Mouse (Mus musculus) gastrocnemius, postnatal 14 days (tissue): ENCODE measurements at regions not wholly inside any gene's neighbourhood (a gene's known extent, or its start where the extent isn't known, plus 50 kb on each side); places are given as distances from the start of the nearest gene placed in this dataset.

Experiments used
- DNase-seq: peaks from one replicate; pipeline ENCODE4 v3.0.0; 2021; ENCODE audit warnings: mixed read lengths
- intact Hi-C: fragments of 180-260 bp; cut with DNase I; formaldehyde crosslinking; loops from one replicate; pipeline ENCODE4 v1.15.1; 2025; ENCODE audit warnings: low total_unique reads

GRCm38 (mm10) chr10:120571340-120571739 lies 95.1 kb upstream of the Hmga2 start:
- intact Hi-C loops: no loop called here
- no peak for DNase-seq

- DNase-seq: no peak
- intact Hi-C loops: no loop called here
Observed at GRCm38 (mm10) chr10:120565992-120566391, 89.7 kb upstream of the Hmga2 start.

DNA sequence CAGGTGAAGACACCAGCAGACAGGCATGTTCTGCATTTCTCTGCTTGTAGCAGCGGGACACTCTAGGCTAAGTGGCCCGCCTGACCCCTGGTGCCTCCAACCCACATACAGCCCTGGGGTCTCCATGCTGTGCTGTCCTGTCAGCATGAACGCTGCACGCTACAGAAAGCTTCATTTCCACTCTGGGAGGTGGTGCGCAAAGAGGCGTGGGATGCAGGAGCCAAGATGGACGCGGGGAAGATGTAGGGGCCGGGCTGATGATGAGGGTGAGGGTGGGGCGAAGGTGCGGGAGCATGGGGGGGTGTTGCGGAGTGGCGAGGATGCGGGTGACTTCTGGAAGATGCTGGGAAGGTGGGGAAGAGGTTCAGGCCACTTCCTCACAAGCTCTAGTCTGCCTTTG lies 88.6 kb upstream of the Hmga2 start:
- intact Hi-C loops: no loop called here
- DNase-seq: no peak

- intact Hi-C loops: no loop called here
- no peak for DNase-seq
Observed at GRCm38 (mm10) chr10:120563926-120564325, 87.7 kb upstream of the Hmga2 start.

DNA sequence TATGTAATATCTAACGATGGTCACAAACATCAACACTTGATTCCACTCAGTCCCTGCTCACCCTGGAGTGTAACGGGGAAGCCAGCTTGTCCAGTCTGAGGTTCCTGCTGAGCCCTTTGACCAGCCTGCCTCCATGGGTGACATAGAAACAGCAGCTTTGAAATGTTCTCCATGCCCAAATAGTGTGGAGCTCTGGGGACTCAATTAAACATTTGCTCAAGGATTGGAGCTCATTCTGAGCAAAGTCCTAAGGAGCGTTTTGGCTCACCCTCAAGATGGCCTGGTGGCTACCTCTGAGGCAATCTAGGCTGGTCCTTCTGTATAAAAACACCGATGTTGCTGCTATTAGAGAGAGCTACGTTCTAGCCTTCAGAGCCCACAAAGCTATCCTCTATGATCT lies 85.6 kb upstream of the Hmga2 start:
- intact Hi-C loops: no loop called here

DNA sequence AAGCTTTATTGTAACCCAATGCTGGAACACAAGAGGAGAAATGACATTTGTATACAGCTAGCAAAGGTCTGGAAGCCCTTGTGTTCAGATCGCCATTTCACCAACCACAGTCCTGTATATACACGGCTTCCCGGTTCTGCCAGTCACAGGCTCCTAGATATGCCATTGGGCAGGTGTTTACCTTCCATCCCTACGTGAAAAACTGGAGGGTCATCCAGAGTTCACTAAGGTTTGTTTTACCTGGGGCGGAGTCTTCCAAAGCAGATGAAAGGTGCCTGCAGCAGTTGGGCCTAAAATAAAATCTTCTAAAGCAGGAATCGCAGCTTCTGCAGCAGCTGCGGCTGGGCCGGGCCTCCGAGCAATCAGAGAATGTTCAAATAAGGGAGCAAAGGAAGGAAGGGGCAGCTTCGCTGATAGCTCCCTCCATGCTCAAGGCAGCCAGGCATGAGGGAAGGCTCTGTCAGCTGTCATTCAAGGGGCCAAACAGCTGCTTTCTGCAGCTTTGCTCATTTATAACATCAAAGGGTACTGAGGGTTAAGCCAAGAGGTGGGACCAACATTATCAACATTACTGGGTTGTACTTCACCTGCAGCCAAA lies 81.7 kb upstream of the Hmga2 start:
- intact Hi-C loops: no loop called here

More for the DNA sequence above, 85.6 kb upstream of the Hmga2 start:
- DNase-seq: no peak

GRCm38 (mm10) chr10:120556116-120556515 lies 79.8 kb upstream of the Hmga2 start:
- intact Hi-C loops: no loop called here
- DNase-seq: no peak

More for the DNA sequence above, 81.7 kb upstream of the Hmga2 start:
- no peak for DNase-seq

GRCm38 (mm10) chr10:120553097-120553453 lies 76.8 kb upstream of the Hmga2 start:
- DNase-seq: peak; percentile 11
- intact Hi-C loops: no loop called here

- intact Hi-C loops: no loop called here
- DNase-seq: peak; percentile 11
Observed at GRCm38 (mm10) chr10:120552341-120553096, 76.2 kb upstream of the Hmga2 start.

DNA sequence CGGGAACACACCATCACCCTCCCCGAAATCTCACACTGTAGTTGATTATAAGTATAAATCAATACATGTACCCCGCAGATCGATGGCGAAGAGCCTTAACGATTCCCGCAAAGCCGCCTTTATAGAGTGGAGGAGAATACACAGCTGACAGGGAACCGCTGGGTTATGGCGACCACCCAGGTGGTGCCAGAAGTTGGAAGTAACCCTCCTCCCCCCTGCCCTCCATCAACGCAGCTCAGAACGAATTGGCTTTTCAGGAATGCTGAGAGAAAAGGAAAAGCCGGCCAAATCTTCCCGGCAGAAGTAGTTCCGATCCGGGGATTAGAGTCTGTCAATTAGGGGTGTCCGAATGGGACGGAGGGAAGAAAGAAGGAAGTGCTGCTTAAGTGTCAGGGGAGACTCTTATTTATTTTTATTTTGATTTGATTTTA lies 75.6 kb upstream of the Hmga2 start:
- intact Hi-C loops: no loop called here
- DNase-seq: no peak

DNA sequence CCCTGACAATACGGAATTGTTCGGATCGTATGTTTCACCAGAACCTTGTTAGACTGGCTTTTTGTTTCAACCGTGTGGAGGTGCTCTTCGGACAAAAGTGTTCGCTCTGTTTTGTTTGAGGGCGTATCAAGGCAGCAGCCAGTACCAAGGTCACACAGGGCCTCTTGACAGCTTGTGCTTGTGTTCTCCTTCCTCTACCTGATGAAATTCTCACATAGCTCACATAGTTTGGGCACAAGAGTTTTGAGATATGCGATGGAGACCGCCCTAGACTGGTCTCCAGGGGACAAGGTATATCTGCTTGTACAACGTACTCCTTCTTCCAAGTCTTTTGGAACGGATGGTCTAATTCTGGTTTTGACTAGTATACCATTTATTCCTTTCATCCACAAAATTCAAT lies 70.9 kb upstream of the Hmga2 start:
- DNase-seq: no peak
- intact Hi-C loops: no loop called here

- intact Hi-C loops: no loop called here
- no peak for DNase-seq
Observed at GRCm38 (mm10) chr10:120541618-120542017, 65.3 kb upstream of the Hmga2 start.

- DNase-seq: no peak
Observed at GRCm38 (mm10) chr10:120538561-120538960, 62.3 kb upstream of the Hmga2 start.

DNA sequence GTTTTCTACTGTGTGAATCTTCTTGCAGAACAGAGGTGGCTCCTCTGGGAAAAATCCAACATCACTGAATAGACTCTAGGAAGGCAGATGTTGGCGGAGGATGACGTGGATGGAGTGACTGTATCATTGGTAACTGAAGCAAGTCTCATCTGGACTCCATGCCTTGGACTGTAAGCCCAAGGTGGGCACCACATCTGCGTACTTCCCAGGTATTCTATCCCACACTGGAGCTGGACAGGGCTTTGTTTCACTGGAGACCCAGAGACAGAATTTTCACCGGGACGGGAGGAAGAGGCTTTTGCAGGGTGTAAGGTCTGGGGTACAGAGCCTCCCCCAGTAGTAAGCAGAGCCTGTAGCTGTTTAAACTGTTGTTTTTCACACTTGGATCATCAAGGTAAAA lies 52.1 kb upstream of the Hmga2 start:
- no peak for DNase-seq
- intact Hi-C loops: no loop called here

More at GRCm38 (mm10) chr10:120538561-120538960, 62.3 kb upstream of the Hmga2 start:
- intact Hi-C loops: no loop called here

- intact Hi-C loops: no loop called here
- DNase-seq: no peak
Observed at GRCm38 (mm10) chr10:120527951-120528350, 51.7 kb upstream of the Hmga2 start.

DNA sequence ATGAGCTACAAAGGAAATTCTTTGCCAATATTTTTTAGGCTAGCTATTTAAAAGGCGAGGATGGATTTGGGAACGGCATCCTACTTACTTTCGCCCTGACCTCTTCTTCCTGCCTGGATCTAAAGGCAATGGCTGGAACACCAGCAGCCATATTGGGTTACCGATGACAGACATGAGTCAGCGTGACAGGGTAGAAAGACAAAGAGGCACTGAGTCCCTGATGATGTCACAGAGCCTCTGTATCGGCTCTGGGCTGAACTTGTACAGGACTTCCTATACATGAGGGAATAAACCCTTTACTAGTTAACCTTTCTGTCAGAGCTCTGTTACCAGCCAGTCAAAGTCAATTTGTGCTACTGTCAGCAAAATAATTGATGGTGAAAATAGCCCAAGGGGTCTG lies 50.7 kb upstream of the Hmga2 start:
- intact Hi-C loops: no loop called here

More for the DNA sequence above, 50.7 kb upstream of the Hmga2 start:
- DNase-seq: no peak
